Mouse (Mus musculus) T-helper 17 cell (primary cell): ENCODE data around the gene Gm4985.
"Not testable (repeated sequence)": the region's sequence is repeated elsewhere in the genome, so short reads cannot be mapped to it uniquely, and the experiment has no call there.

Source experiments
- in situ Hi-C, 2 experiments: fragments of 300-600 bp; cut with MboI, MseI; formaldehyde crosslinking; loops; 1 replicate in 1 of 2; 2 replicates in 1 of 2; pipeline ENCODE4 v1.15.1; 2025; ENCODE audit warnings: high pct_unique_total_duplicates in 2 of 2

Gm4985 gene

DNA sequence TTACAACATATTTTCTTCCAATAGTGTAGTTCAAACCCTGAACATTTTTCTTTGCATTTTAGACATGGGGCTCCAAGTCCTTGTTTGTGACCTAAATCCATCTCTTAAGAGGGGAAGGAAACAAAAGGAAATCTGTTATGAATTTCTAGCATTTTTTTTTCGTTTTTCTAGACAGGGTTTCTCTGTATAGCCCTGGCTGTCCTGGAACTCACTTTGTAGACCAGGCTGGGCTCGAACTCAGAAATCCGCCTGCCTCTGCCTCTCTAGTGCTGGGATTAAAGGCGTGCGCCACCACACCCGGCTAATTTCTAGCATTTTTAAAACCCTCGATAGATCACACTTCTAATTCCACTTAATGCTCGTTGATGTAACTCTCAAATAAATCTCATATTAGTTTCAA lies at the start of gene Gm4985:
Gene Gm4985, minus strand, starts transcription at position 101 of the 400 bp plus-strand sequence.
- in situ Hi-C loops, result not testable (repeated sequence)

DNA sequence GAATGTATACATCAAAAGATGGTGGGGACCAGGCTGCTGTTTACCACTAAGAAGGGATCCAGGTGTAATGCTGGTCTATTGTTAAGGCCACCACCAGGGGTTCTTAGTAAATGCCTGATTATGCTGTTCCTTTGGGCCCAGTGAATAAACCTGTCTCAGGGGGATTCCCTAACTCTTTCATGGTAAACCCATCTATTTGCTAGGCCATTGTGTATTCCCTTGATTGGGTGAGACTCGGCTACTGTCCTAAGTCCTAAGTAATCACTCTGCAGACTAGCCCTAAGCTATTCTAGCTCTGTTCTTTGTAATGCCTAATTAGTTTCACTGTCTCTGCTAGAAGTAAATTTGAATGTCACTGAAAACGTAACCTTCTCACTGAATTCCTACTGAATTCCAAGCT lies 4.6 kb downstream of the Gm4985 start:
- in situ Hi-C loops, result no loop called here
